Mouse (Mus musculus) inflammation-experienced regulatory T-cells (primary cell): ENCODE measurements around the gene Csta1. TPM values are rescaled to one million over a fixed set of nuclear protein-coding genes. Genes with fewer than 3 reads are reported as not detected.

Source experiments
- polyA plus RNA-seq, 2 experiments: library from polyadenylated mRNA; unstranded; fragments of 100-300 nt; shearing (Covaris generic); gene quantifications; one replicate each; pipeline ENCODE4 v1.2.1; 2017

Gene Csta1
- polyA plus RNA-seq: under 1 TPM in 1 of 2 experiments, not detected in 1; 0.94 TPM

GRCm38 (mm10) chr16:36131141-36131540 is at the start of gene Csta1:
Gene Csta1 (minus strand): TSS chr16:36131241.

GRCm38 (mm10) chr16:36156402-36156975 is 25.4 kb upstream of the Csta1 start, which contains the start of gene Stfa2l1:
Gene Stfa2l1 (plus strand): TSS chr16:36156811.

GRCm38 (mm10) chr16:36071450-36072379 is 59.3 kb downstream of the Csta1 start, which contains the start of the genes Fam162a and Ccdc58:
Gene Fam162a (minus strand): TSS chr16:36071594.
Gene Ccdc58 (plus strand): TSS chr16:36071685.

Other genes starting within 250 kb of the Csta1 start
- 10 to 100 TPM; 84.8 to 85.1 TPM for gene Parp9, start 192.8 kb downstream of the Csta1 start, polyA plus RNA-seq
- gene Dtx3l, start 192.1 kb downstream of the Csta1 start, polyA plus RNA-seq: 10 to 100 TPM; 46.9 to 61.1 TPM
- 10 to 100 TPM; 58.2 to 72.5 TPM for gene Kpna1, start 152.5 kb downstream of the Csta1 start, polyA plus RNA-seq
- gene Wdr5b, start 90.1 kb downstream of the Csta1 start, polyA plus RNA-seq: 1 to 10 TPM; 6.3 to 7.4 TPM
- gene Fam162a, start 59.6 kb downstream of the Csta1 start, polyA plus RNA-seq: 100 to 1,000 TPM; 109 to 113 TPM
- gene Ccdc58, start 59.6 kb downstream of the Csta1 start, polyA plus RNA-seq: 10 to 100 TPM; 30.5 to 40.8 TPM
- not detected for gene Stfa2l1, start 25.6 kb upstream of the Csta1 start, polyA plus RNA-seq
- gene Gm5483, start 53.0 kb upstream of the Csta1 start, polyA plus RNA-seq: not detected
- gene Gm5416, start 79.2 kb upstream of the Csta1 start, polyA plus RNA-seq: not detected
- gene 2010005H15Rik, start 90.2 kb upstream of the Csta1 start, polyA plus RNA-seq: under 1 TPM in 1 of 2 experiments, not detected in 1; 0.76 TPM
- gene Stfa1, start 145.7 kb upstream of the Csta1 start, polyA plus RNA-seq: not detected
- gene BC117090, start 203.1 kb upstream of the Csta1 start, polyA plus RNA-seq: not detected
- not detected for gene BC100530, start 236.5 kb upstream of the Csta1 start, polyA plus RNA-seq